Mouse (Mus musculus) midbrain, embryonic 15.5 days (tissue): ENCODE data around the gene Atn1. TPM values are rescaled to one million over a fixed set of nuclear protein-coding genes. Genes with fewer than 3 reads are reported as not detected.
A peak's percentile ranks its signal among the peaks of the same experiment; 100 is the strongest.

Experiments
- ATAC-seq: fragments of 200-750 bp; cut with Nextera tagmentation; replicated peaks from 2 replicates; pipeline ENCODE4 v1.8.0; 2017; ENCODE audit warnings: moderate TSS enrichment
- H3K27ac ChIP-seq: fragments of 300-500 bp; sonication (generic); 2 replicates; pipeline ENCODE4 v1.5.1; 2015; ENCODE audit warnings: mild to moderate bottlenecking, inconsistent platforms
- H3K27me3 ChIP-seq: fragments of 300-500 bp; sonication (generic); replicated peaks from 2 replicates; pipeline ENCODE4 v1.6.1; 2015; ENCODE audit warnings: inconsistent platforms
- H3K36me3 ChIP-seq: fragments of 300-500 bp; sonication (generic); replicated peaks from 2 replicates; pipeline ENCODE4 v1.6.1; 2015; ENCODE audit warnings: inconsistent platforms
- H3K4me1 ChIP-seq: fragments of 300-500 bp; sonication (generic); 2 replicates; pipeline ENCODE4 v1.6.1; 2015; ENCODE audit warnings: inconsistent platforms
- H3K4me2 ChIP-seq: fragments of 300-500 bp; sonication (generic); 2 replicates; pipeline ENCODE4 v1.6.1; 2015; ENCODE audit warnings: inconsistent platforms, mild to moderate bottlenecking, moderate library complexity
- H3K4me3 ChIP-seq: fragments of 300-500 bp; sonication (generic); 2 replicates; pipeline ENCODE4 v1.5.1; 2015; ENCODE audit warnings: mild to moderate bottlenecking, inconsistent platforms
- H3K9ac ChIP-seq: fragments of 300-500 bp; sonication (generic); 2 replicates; pipeline ENCODE4 v1.6.1; 2015; ENCODE audit warnings: mild to moderate bottlenecking, inconsistent platforms
- H3K9me3 ChIP-seq: fragments of 300-500 bp; sonication (generic); 2 replicates; pipeline ENCODE4 v1.6.1; 2016; ENCODE audit warnings: inconsistent platforms
- WGBS: fragments of 180-500 bp; shearing (Covaris S2); methylation state at CpG from one replicate; pipeline ENCODE4 v1.1.7; 2015; ENCODE audit warnings: mixed read lengths; 5-methylcytosine and 5-hydroxymethylcytosine counted together
- polyA plus RNA-seq: library from polyadenylated mRNA; unstranded; fragments of >200 nt; fragmentation: Nextera tagmentation; extraction: Ambion mirVana; gene quantifications from 2 replicates; pipeline ENCODE4 v1.2.1, GENCODE M21; 2015

Atn1 gene
- polyA plus RNA-seq, 1 experiment from 2014 or later: 32.7 TPM

- H3K4me3 ChIP-seq: peak overlapping the region; percentile 42
- peak overlapping the region; percentile 48 for H3K9ac ChIP-seq
- peak overlapping the region; percentile 70 for H3K4me2 ChIP-seq
- peaks cover 41% of the 10 kb centered on the region for H3K4me1 ChIP-seq
- H3K9me3 ChIP-seq: no peaks in the 10 kb centered on the region
- peak; percentile 83 for ATAC-seq
- peaks cover 41% of the 10 kb centered on the region for H3K36me3 ChIP-seq
- WGBS: under 1% methylated on average over 85 of the region's 85 CpGs
- H3K27ac ChIP-seq: peak overlapping the region; percentile 89
- no peaks in the 10 kb centered on the region for H3K27me3 ChIP-seq
Measured at GRCm38 (mm10) chr6:124745490-124746295, 10.6 kb downstream of the Atn1 start.

DNA sequence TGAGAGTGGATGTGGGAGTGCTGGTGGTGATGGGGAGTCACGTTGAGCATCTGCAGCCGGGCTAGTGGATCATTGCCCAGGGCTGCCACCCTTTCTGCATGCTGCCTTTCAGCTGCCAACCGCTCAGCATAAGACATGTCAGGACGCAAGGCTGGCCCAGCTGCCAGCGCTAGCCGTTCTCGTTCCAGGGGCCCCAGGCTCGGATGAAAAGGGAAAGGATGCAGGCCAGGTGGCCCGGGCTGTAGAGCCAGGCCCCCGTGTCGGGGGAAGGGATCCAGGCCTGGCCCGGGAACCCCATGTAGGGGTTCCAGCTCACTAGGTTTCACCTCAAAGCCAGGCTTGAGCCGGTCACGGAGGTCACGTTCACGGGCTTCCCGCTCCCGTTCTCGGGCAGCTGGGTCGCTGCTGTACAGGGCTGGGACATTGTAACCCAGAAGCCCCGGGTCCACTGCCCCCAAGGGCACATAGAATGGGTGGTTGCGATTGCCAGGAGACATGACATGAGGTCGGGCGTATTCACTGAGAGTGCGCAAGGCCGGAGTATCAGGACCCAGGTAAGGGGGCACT, 11.5 kb downstream of the Atn1 start:
- Histone ChIP-seq H3K4me2 (peak overlapping the region; percentile 70), H3K27me3 (no peaks in the 10 kb centered on the region), H3K9me3 (no peaks in the 10 kb centered on the region), H3K4me3 (peak overlapping the region; percentile 42), H3K36me3 (peaks cover 41% of the 10 kb centered on the region), H3K4me1 (peaks cover 36% of the 10 kb centered on the region), H3K27ac (peak overlapping the region; percentile 89), H3K9ac (peak overlapping the region; percentile 41)
- ATAC-seq: no peak
- WGBS: 67% methylated on average over 26 of the region's 26 CpGs

GRCm38 (mm10) chr6:124743647-124744046, 12.7 kb downstream of the Atn1 start:
- Histone ChIP-seq H3K27ac (no peak overlapping the region), H3K9ac (no peak overlapping the region), H3K4me3 (no peak overlapping the region), H3K27me3 (no peaks in the 10 kb centered on the region), H3K4me2 (no peak overlapping the region), H3K9me3 (no peaks in the 10 kb centered on the region), H3K36me3 (peaks cover 34% of the 10 kb centered on the region), H3K4me1 (peaks cover 48% of the 10 kb centered on the region)
- 87% methylated on average over 8 of the region's 8 CpGs for WGBS
- no peak for ATAC-seq

GRCm38 (mm10) chr6:124742839-124743514, 13.3 kb downstream of the Atn1 start:
- 94% methylated on average over 15 of the region's 15 CpGs for WGBS
- Histone ChIP-seq H3K4me3 (no peak overlapping the region), H3K27me3 (no peaks in the 10 kb centered on the region), H3K27ac (peak overlapping the region; percentile 98; the same call in 1 of the 2 replicates), H3K4me2 (no peak overlapping the region), H3K9ac (no peak overlapping the region), H3K9me3 (no peaks in the 10 kb centered on the region), H3K4me1 (peaks cover 51% of the 10 kb centered on the region), H3K36me3 (peaks cover 28% of the 10 kb centered on the region)
- no peak for ATAC-seq

DNA sequence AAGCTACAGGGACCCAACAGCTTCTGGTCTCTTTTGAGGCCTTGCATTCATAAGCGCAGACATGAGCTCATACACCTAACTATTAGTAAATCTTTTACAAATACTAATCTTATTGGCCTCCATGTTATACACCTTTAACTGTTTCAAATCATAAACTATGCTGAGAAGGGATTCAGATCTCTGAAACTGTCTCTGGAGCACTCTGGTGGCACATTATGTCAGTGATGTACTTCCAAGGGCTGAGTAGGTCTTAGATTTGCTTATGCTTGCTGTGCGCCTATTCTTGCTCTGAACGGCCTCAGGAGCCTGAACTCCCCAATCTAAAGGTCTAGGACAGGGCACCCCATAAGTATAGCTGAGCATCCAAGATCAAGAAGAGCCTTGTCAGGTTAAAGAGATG, 14.5 kb downstream of the Atn1 start:
- no peak for ATAC-seq
- Histone ChIP-seq H3K4me2 (peak overlapping the region; percentile 63), H3K27me3 (no peaks in the 10 kb centered on the region), H3K27ac (peak overlapping the region; percentile 98), H3K4me3 (peak overlapping the region; percentile 55), H3K36me3 (peaks cover 24% of the 10 kb centered on the region), H3K9me3 (no peaks in the 10 kb centered on the region), H3K4me1 (peaks cover 51% of the 10 kb centered on the region), H3K9ac (peak overlapping the region; percentile 69)
- 68% methylated on average over 3 of the region's 3 CpGs for WGBS

DNA sequence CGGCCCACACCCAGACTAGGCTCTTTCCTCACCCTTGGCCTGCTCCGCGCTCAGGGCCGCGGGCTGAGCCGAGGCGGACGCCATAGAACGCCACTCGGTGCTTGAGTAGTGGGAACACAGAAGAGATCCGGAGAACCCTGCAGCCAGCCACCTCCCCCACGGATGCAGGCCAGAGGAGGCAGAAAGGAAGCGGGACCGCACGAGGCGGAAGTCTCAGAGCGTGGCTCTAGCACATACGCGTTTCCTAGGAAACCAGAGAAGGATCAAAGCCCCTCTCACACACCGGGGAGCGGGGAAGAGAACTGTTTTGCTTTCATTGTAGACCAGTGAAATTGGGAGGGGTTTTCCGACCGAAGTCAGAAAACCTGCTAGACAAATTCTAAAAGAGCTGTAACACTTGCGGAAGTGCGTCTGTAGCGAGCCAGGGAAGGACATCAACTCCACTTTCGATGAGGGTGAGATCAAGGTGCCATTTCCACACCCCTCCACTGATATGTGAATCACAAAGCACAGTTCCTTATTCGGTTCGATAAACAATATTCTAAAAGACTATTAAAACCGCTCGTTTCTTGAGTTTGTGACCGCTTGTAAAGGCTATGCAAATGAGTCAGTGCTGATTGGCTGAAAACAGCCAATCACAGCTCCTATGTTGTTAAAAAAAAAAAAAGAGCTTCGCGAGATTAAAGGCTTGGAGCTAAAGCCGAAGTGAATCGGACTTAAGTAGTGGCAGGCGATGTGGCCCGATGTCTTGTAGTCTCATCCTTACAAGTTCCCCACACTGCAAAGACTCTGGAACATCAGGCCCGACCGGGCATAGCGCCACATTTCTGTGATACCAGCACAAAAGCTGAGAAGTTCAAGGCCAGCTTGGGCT, 15.2 kb downstream of the Atn1 start, which contains the start of gene Grcc10:
Gene Grcc10, minus strand, starts transcription at position 487 of the 874 bp plus-strand sequence.
- Histone ChIP-seq H3K4me2 (peak within 1 kb of the TSS; percentile 63), H3K27ac (peak within 1 kb of the TSS; percentile 98), H3K4me1 (peaks cover 44% of the 10 kb centered on the region), H3K9me3 (no peaks in the 10 kb centered on the region), H3K36me3 (peaks cover 24% of the 10 kb centered on the region), H3K9ac (peak within 1 kb of the TSS; percentile 69), H3K27me3 (no peaks in the 10 kb centered on the region), H3K4me3 (peak within 1 kb of the TSS; percentile 55)
- under 1% methylated on average over 41 of the region's 41 CpGs for WGBS
- ATAC-seq: peak; percentile 82

- H3K9me3 ChIP-seq: no peaks in the 10 kb centered on the region
- H3K27ac ChIP-seq: peak overlapping the region; percentile 98
- peaks cover 39% of the 10 kb centered on the region for H3K4me1 ChIP-seq
- peak overlapping the region; percentile 69 for H3K9ac ChIP-seq
- H3K4me3 ChIP-seq: peak overlapping the region; percentile 55
- under 1% methylated on average over 29 of the region's 29 CpGs for WGBS
- H3K27me3 ChIP-seq: no peaks in the 10 kb centered on the region
- peaks cover 24% of the 10 kb centered on the region for H3K36me3 ChIP-seq
- H3K4me2 ChIP-seq: peak overlapping the region; percentile 63
- ATAC-seq: peak; percentile 15
Measured at GRCm38 (mm10) chr6:124740211-124740887, 16.0 kb downstream of the Atn1 start.

DNA sequence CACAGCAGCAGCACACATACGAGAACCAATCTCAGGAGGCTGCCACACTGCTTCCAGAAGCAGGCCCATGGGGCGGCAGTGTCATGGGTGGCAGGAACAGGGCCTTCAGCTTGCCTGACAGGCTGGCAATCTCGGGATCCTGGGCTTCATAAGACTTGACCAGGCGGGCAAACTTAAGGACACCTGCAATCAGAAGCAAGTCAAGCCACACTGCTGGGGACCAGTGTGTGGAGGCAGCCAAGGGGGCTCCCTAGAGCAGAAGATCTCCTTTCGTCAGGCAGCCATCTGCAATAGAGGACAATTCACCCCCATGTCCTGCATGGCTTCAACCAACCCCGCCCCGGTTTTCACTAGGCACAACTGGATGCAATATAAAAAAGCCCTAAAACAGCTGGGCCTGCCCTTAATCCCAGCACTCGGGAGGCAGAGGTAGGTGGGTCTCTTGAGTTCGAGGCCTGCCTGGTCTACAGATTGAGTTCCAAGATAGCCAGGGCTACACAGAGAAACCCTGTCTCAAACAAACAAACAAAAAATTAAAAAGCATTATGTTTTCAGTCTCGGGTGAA, 17.0 kb downstream of the Atn1 start:
- Histone ChIP-seq H3K4me3 (no peak overlapping the region; the same call in 1 of the 2 replicates), H3K4me2 (0 out of 2 replicates have a peak overlapping the region, but pooled peaks have one; percentile 63), H3K27ac (peak overlapping the region; percentile 98; the same call in 1 of the 2 replicates), H3K36me3 (peaks cover 18% of the 10 kb centered on the region), H3K9me3 (no peaks in the 10 kb centered on the region), H3K4me1 (peaks cover 31% of the 10 kb centered on the region), H3K9ac (no peak overlapping the region), H3K27me3 (no peaks in the 10 kb centered on the region)
- WGBS: 81% methylated on average over 10 of the region's 10 CpGs
- no peak for ATAC-seq

- Histone ChIP-seq H3K27ac (peak within 1 kb of the TSS; percentile 98; the same call in 1 of the 2 replicates), H3K9ac (peak within 1 kb of the TSS; percentile 18; the same call in 1 of the 2 replicates), H3K9me3 (no peaks in the 10 kb centered on the region), H3K4me1 (peaks cover 31% of the 10 kb centered on the region), H3K4me2 (0 out of 2 replicates have a peak within 1 kb of the TSS, but pooled peaks have one; percentile 9), H3K27me3 (no peaks in the 10 kb centered on the region), H3K4me3 (no peak within 1 kb of the TSS), H3K36me3 (peaks cover 11% of the 10 kb centered on the region)
- 24% methylated on average over 15 of the region's 15 CpGs for WGBS
- ATAC-seq: no peak
Measured at GRCm38 (mm10) chr6:124738511-124739023, 17.8 kb downstream of the Atn1 start, which contains the start of gene Ptpn6. Gene Ptpn6, minus strand, starts transcription at chr6:124738714.

DNA sequence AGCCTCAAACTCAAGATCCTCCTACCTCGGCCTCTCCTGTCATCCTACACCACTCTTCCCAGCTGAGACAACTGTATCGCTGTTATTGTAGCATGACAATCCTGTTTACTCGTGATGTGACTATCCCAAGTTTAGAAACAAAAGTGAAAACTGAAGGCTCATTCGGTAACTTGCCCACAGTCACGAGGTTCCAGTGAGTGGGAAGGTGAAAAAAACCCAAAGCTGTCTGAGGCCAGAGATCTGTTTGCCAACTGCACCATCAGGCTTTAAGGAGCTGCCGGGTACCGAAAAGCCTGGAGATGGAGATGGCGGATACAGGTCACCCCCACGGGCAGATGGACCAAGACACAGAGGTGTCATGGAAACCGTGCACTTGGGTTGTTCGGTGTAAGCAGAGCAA, 19.3 kb downstream of the Atn1 start:
- no peak for ATAC-seq
- no peak overlapping the region for H3K4me2 ChIP-seq
- WGBS: 91% methylated on average over 11 of the region's 11 CpGs
- H3K4me1 ChIP-seq: peaks cover 24% of the 10 kb centered on the region
- H3K27ac ChIP-seq: no peak overlapping the region
- H3K9ac ChIP-seq: no peak overlapping the region
- no peaks in the 10 kb centered on the region for H3K9me3 ChIP-seq
- H3K36me3 ChIP-seq: no peaks in the 10 kb centered on the region
- H3K4me3 ChIP-seq: no peak overlapping the region
- no peaks in the 10 kb centered on the region for H3K27me3 ChIP-seq
